Mouse (Mus musculus) lung, postnatal 0 days (tissue): ENCODE results near the gene Cdk1. TPM values are rescaled to one million over a fixed set of nuclear protein-coding genes. Genes with fewer than 3 reads are reported as not detected.

Experiments used
- ATAC-seq: fragments of 200-750 bp; cut with Nextera tagmentation; 2 replicates; pipeline ENCODE4 v1.8.0; 2017; ENCODE audit warnings: moderate library complexity
- DNase-seq: peaks from one replicate; pipeline ENCODE4 v3.0.0-alpha.2; 2016; ENCODE audit warnings: low spot score
- H3K27ac ChIP-seq: fragments of 300-500 bp; sonication (generic); 2 replicates; pipeline ENCODE4 v1.5.1; 2014; ENCODE audit warnings: antibody characterized with exemption, mild to moderate bottlenecking, low read length, mixed read lengths
- H3K27me3 ChIP-seq: fragments of 300-500 bp; sonication (generic); replicated peaks from 2 replicates; pipeline ENCODE4 v1.6.1; 2014; ENCODE audit warnings: low read length, mixed read lengths; ENCODE audit not compliant: insufficient read depth
- H3K36me3 ChIP-seq: fragments of 300-500 bp; sonication (generic); 2 replicates; pipeline ENCODE4 v1.6.1; 2014; ENCODE audit warnings: low read length, mixed read lengths; ENCODE audit not compliant: insufficient read depth
- H3K4me1 ChIP-seq: fragments of 300-500 bp; sonication (generic); 2 replicates; pipeline ENCODE4 v1.6.1; 2014; ENCODE audit warnings: antibody characterized with exemption, low read depth, low read length, mixed read lengths; ENCODE audit not compliant: insufficient read depth
- H3K4me2 ChIP-seq: fragments of 300-500 bp; sonication (generic); replicated peaks from 2 replicates; pipeline ENCODE4 v1.6.1; 2014; ENCODE audit warnings: low read depth, mild to moderate bottlenecking, low read length, moderate library complexity, mixed read lengths
- H3K4me3 ChIP-seq: fragments of 300-500 bp; sonication (generic); 2 replicates; pipeline ENCODE4 v1.5.1; 2014; ENCODE audit warnings: low read depth, low read length
- H3K9ac ChIP-seq: fragments of 300-500 bp; sonication (generic); replicated peaks from 2 replicates; pipeline ENCODE4 v1.6.1; 2014; ENCODE audit warnings: low read depth, mild to moderate bottlenecking
- H3K9me3 ChIP-seq: fragments of 300-500 bp; sonication (generic); 2 replicates; pipeline ENCODE4 v1.6.1; 2016; ENCODE audit warnings: low read length, mixed read lengths
- CTCF ChIP-seq: IDR thresholded peaks from 2 replicates; pipeline ENCODE4 v1.5.1; 2016; ENCODE audit warnings: antibody characterized with exemption, mild to moderate bottlenecking
- EP300 ChIP-seq: IDR thresholded peaks from 2 replicates; pipeline ENCODE4 v1.6.1; 2016; ENCODE audit warnings: antibody characterized with exemption, mild to moderate bottlenecking, control low read depth
- WGBS: fragments of 180-500 bp; shearing (Covaris S2); extraction: QIAGEN DNeasy Blood & Tissue Kit; methylation state at CpG from one replicate; pipeline ENCODE4 v1.1.7; 2014; 5-methylcytosine and 5-hydroxymethylcytosine counted together
- polyA plus RNA-seq: library from polyadenylated mRNA; unstranded; fragments of >200 nt; fragmentation: Nextera tagmentation; extraction: Ambion mirVana; gene quantifications from 2 replicates; pipeline ENCODE4 v1.2.1, GENCODE M21; 2015

The Cdk1 gene
- polyA plus RNA-seq, 1 experiment from 2014 or later, result 46.5 TPM

DNA sequence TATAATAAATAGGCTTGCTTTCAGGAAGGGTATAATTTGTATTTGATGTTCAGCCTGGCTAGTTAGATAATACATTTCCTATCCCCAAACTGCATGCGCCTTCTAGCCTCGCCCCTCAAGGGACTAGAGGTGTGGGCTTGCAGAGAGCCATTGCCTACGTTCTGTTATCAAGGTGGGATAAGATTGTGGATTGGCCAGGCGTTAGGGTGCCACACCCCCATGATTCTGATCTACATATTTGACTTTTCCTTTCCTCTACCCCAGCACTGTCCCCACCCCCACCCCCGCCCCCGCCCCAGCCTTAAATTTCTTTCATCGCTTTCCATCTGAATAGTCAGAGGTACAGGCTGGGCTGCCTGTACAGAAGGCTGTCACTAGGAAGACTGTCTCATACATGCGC is 34.0 kb upstream of the Cdk1 start:
- no peaks in the 10 kb centered on the region for H3K36me3 ChIP-seq
- ATAC-seq, result no peak
- no peak for DNase-seq
- no peak overlapping the region for H3K9ac ChIP-seq
- WGBS, result 68% methylated on average over 8 of the region's 8 CpGs
- H3K27me3 ChIP-seq, result no peaks in the 10 kb centered on the region
- H3K9me3 ChIP-seq, result no peaks in the 10 kb centered on the region
- no peak overlapping the region for H3K27ac ChIP-seq
- no peaks in the 10 kb centered on the region for H3K4me1 ChIP-seq
- TF ChIP-seq CTCF, result no peak
- TF ChIP-seq EP300, result no peak
- no peak overlapping the region for H3K4me3 ChIP-seq
- no peak overlapping the region for H3K4me2 ChIP-seq

DNA sequence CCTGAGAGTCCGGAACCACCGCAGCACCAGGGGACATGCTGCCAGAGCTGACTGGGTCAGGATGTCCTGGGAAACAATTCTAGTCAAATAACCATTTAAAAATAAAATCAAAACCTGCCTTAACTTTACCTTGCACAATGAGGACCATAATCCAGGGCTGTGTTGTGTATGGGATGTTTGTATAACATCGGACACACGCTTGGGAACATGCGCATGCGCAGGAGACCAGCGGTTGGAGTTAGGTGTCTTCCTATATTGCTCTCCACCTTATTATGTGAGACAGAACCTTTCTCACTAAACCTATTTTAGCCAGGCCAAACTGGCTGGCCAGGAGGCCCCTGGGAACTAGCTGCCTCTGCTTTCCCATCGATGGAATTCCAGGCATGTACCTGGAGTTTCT is 32.4 kb upstream of the Cdk1 start:
- Histone ChIP-seq H3K27ac (no peak overlapping the region), H3K9ac (no peak overlapping the region), H3K4me1 (no peaks in the 10 kb centered on the region), H3K4me2 (no peak overlapping the region), H3K9me3 (no peaks in the 10 kb centered on the region), H3K4me3 (no peak overlapping the region), H3K36me3 (no peaks in the 10 kb centered on the region), H3K27me3 (no peaks in the 10 kb centered on the region)
- no peak for TF ChIP-seq CTCF
- TF ChIP-seq EP300, result no peak
- 86% methylated on average over 8 of the region's 8 CpGs for WGBS
- no peak for DNase-seq
- ATAC-seq, result no peak

DNA sequence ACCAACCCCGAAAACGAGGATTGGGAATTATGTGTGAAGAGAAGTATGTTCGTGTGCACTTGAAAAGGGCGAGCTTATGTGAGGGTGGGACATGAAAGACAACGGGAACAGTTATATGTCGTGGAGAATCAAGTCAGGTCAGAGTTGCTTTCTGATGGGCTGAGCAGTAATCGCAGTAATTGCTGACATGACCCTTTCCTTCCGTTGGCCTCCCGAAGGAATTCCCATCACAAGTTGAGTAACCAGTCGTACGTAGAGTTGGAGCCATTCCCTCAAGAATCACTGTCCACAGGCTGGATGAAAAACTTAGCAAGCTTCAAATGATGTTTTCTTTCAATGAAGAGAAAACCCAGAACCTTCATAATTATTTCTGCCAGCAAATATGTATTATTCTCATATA is 31.9 kb upstream of the Cdk1 start:
- Histone ChIP-seq H3K27ac (no peak overlapping the region), H3K4me2 (no peak overlapping the region), H3K36me3 (no peaks in the 10 kb centered on the region), H3K4me1 (no peaks in the 10 kb centered on the region), H3K9me3 (no peaks in the 10 kb centered on the region), H3K4me3 (no peak overlapping the region), H3K9ac (no peak overlapping the region), H3K27me3 (no peaks in the 10 kb centered on the region)
- WGBS, result 55% methylated on average over 11 of the region's 11 CpGs
- no peak for ATAC-seq
- no peak for TF ChIP-seq CTCF
- TF ChIP-seq EP300, result no peak
- DNase-seq, result peak; percentile 18

DNA sequence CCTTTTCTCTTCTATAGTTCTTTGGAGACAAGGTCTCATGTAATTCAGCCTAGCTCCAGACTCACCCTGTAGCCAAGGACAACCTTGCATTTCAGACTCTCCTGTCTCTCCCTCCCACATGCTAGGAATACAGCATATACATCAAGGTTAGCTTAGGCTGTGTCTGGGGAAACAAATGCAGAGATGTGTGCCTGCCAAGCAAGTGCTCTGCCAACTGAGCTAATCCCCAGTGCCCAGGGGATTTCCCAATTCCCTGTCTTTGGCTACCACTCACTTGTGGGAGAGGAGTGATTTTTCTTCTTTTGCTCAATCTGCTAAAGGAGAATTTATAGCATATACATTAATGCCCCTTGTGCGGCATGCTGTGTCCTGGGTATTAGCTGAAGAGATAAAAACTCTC is 30.4 kb upstream of the Cdk1 start:
- no peaks in the 10 kb centered on the region for H3K36me3 ChIP-seq
- TF ChIP-seq EP300, result no peak
- no peak for TF ChIP-seq CTCF
- ATAC-seq (no peak), DNase-seq (no peak)
- H3K4me3 ChIP-seq, result no peak overlapping the region
- H3K9ac ChIP-seq, result no peak overlapping the region
- H3K4me2 ChIP-seq, result no peak overlapping the region
- H3K9me3 ChIP-seq, result no peaks in the 10 kb centered on the region
- no peak overlapping the region for H3K27ac ChIP-seq
- no peaks in the 10 kb centered on the region for H3K27me3 ChIP-seq
- WGBS, result 86% methylated on average over 1 of the region's 1 CpGs
- no peaks in the 10 kb centered on the region for H3K4me1 ChIP-seq

DNA sequence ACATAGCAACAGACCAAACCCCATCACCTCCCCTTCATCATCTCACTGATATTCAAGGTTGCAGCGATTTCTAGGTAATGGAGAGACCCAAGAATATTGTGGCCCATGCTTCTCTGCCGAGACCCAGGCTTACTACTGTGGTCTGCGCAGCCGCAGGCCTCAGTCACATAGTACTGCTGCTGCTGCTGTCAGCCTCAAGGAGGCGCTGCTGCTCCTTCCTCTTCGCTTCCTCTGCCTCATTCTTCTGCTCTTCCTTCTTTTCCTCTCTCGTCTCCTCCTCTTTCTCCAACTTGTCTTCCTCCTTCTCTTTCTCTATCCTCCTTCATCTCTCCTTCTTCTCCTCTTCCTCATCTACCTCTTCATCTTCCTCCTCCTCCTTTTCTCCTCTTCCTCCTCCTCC is 22.4 kb upstream of the Cdk1 start:
- H3K36me3 ChIP-seq, result no peaks in the 10 kb centered on the region
- ATAC-seq, result no peak
- peak; percentile 29 for DNase-seq

DNA sequence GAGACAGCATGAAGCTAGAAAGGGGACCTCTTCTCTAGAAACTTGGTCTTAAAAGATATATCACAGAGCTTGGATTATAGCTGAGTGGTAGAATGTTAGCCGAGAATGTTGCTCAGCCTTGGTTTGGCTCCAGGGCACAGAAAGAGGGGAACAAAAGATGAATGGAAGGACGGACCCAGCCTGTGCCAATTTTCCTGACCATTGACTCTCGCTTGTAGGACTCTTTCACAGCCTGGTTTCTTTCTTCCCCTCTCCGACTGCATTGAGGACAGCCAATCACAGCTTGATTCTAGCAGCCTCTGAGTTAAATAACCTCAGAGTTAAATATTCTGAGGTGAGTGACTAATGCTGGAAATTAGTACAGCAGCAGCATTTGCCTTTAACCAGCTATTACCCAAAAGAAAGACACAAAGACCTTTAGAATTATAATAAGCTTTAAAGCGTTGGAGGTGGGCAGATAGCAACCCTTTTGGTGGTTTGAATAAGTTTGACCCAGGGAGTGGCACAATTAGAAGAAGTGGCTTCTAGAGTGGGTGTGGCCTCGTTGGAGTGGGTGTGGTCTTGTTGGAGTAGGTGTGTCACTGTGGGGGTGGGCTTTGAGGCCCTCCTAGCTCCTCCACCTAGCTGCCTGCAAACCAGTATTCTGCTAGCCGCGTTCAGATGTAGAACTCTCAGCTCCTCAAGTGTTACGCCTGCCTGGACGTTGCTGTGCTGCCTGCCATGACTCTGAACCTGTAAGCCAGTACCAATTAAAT is 21.2 kb upstream of the Cdk1 start:
- H3K9ac ChIP-seq, result no peak overlapping the region

More for the DNA sequence above, 22.4 kb upstream of the Cdk1 start:
- 52% methylated on average over 7 of the region's 7 CpGs for WGBS
- H3K27me3 ChIP-seq, result no peaks in the 10 kb centered on the region
- no peak overlapping the region for H3K9ac ChIP-seq
- no peak for TF ChIP-seq EP300
- peak; percentile 70 for TF ChIP-seq CTCF
- H3K4me1 ChIP-seq, result no peaks in the 10 kb centered on the region
- no peaks in the 10 kb centered on the region for H3K9me3 ChIP-seq
- H3K27ac ChIP-seq, result no peak overlapping the region
- no peak overlapping the region for H3K4me3 ChIP-seq
- H3K4me2 ChIP-seq, result no peak overlapping the region

More for the DNA sequence above, 21.2 kb upstream of the Cdk1 start:
- no peaks in the 10 kb centered on the region for H3K9me3 ChIP-seq
- no peaks in the 10 kb centered on the region for H3K36me3 ChIP-seq
- DNase-seq, result no peak
- ATAC-seq, result no peak; the same call in 1 of the 2 replicates
- TF ChIP-seq EP300 (no peak), CTCF (no peak)
- no peaks in the 10 kb centered on the region for H3K4me1 ChIP-seq
- H3K27me3 ChIP-seq, result no peaks in the 10 kb centered on the region
- no peak overlapping the region for H3K4me2 ChIP-seq
- no peak overlapping the region for H3K4me3 ChIP-seq
- H3K27ac ChIP-seq, result no peak overlapping the region
- WGBS, result 67% methylated on average over 10 of the region's 10 CpGs
